In genomic region chr2:144281417-144281816, GRCm38 (mm10) we compare ENCODE assay signal across 29 mouse cellular contexts. TPM values are rescaled to one million over a fixed set of nuclear protein-coding genes. Genes with fewer than 3 reads are reported as not detected.
DNase-seq lines count a peak whose midpoint lies in the region; ATAC-seq and TF ChIP-seq lines count a peak whose summit lies in the region.
"Had no signal": no experiment of that assay in that cellular context is flagged by ENCODE, and none has a peak within 500 bp of the region (broad histone marks: within the 10 kb centered on the region; RNA-seq: fewer than 3 reads in every experiment).

No protein-coding gene starts in this region.

- no peaks in the 10 kb centered on the region for H3K9me3 ChIP-seq in intestine, postnatal 0 days (ENCODE audit: control insufficient read depth)
- no peaks in the 10 kb centered on the region for H3K9me3 ChIP-seq in intestine, embryonic 15.5 days
- H3K9me3 ChIP-seq in neural tube, embryonic 12.5 days: no peaks in the 10 kb centered on the region
- H3K9me3 ChIP-seq: embryonic facial prominence, embryonic 10.5 days; embryonic facial prominence, embryonic 13.5 days; forebrain, embryonic 12.5 days; forebrain, embryonic 15.5 days; G1E; heart, embryonic 10.5 days; heart, embryonic 13.5 days had no signal

- no peak overlapping the region for H3ac ChIP-seq in myocyte (ENCODE audit: control insufficient read depth, insufficient read length)

- H3K9ac ChIP-seq in intestine, postnatal 0 days (ENCODE audit: low read depth, low read length): no peak overlapping the region
- H3K9ac ChIP-seq in intestine, embryonic 15.5 days: no peak overlapping the region
- no peak overlapping the region for H3K9ac ChIP-seq in neural tube, embryonic 12.5 days
- H3K9ac ChIP-seq: embryonic facial prominence, embryonic 13.5 days; forebrain, embryonic 12.5 days; forebrain, embryonic 15.5 days; heart, embryonic 13.5 days; hindbrain, embryonic 14.5 days had no signal

- H3K36me3 ChIP-seq in intestine, postnatal 0 days (ENCODE audit: control insufficient read depth, insufficient read depth): peaks cover 28% of the 10 kb centered on the region
- H3K36me3 ChIP-seq in intestine, embryonic 15.5 days: peaks cover 20% of the 10 kb centered on the region
- peaks cover 19% of the 10 kb centered on the region for H3K36me3 ChIP-seq in neural tube, embryonic 12.5 days
- peaks cover 3% of the 10 kb centered on the region for H3K36me3 ChIP-seq in myocyte (ENCODE audit: control insufficient read depth, insufficient read depth)

- 64% methylated on average over 3 of the region's 3 CpGs for WGBS in intestine, postnatal 0 days
- 69% methylated on average over 3 of the region's 3 CpGs for WGBS in intestine, embryonic 15.5 days
- 65% methylated on average over 3 of the region's 3 CpGs for WGBS in neural tube, embryonic 12.5 days

- no peak overlapping the region for H3K4me3 ChIP-seq in intestine, postnatal 0 days (ENCODE audit: low read depth, low read length)
- H3K4me3 ChIP-seq in intestine, embryonic 15.5 days (replicated peaks): no peak overlapping the region
- no peak overlapping the region for H3K4me3 ChIP-seq in neural tube, embryonic 12.5 days
- no peak overlapping the region for H3K4me3 ChIP-seq in myocyte
- H3K4me3 ChIP-seq: embryonic facial prominence, embryonic 10.5 days; embryonic facial prominence, embryonic 13.5 days; erythroblast, embryonic 14.5 days; forebrain, embryonic 12.5 days; forebrain, embryonic 15.5 days; heart, adult 2 months; heart, embryonic 10.5 days; heart, embryonic 13.5 days had no signal

- H3K27me3 ChIP-seq in intestine, postnatal 0 days (replicated peaks; ENCODE audit: control insufficient read depth, insufficient read depth, low read length): no peaks in the 10 kb centered on the region
- no peaks in the 10 kb centered on the region for H3K27me3 ChIP-seq in intestine, embryonic 15.5 days (replicated peaks)
- H3K27me3 ChIP-seq in neural tube, embryonic 12.5 days (replicated peaks): no peaks in the 10 kb centered on the region
- H3K27me3 ChIP-seq in myocyte (ENCODE audit: control insufficient read depth, insufficient read depth, insufficient read length): no peaks in the 10 kb centered on the region
- H3K27me3 ChIP-seq: CH12.LX; embryonic facial prominence, embryonic 13.5 days; forebrain, embryonic 12.5 days; forebrain, embryonic 15.5 days; heart, embryonic 13.5 days had no signal

- DNase-seq in neural tube, embryonic 10.5 days (ENCODE audit: extremely low spot score, low spot score): no peak
- DNase-seq in urinary bladder, postnatal 25 days (ENCODE audit: low spot score): no peak
- DNase-seq: adrenal gland, adult 8-10 months; adrenal gland, postnatal 25 days; cerebellum, adult 11-12 months; cerebellum, adult 8-10 months; cerebellum, postnatal 10 days; cerebellum, postnatal 36 days; embryo, embryonic 11 days; gastrocnemius, postnatal 25 days; heart, adult 2 months; heart, postnatal 14 days; heart, postnatal 4 days had no signal

- no peak for TF ChIP-seq POLR2A in myocyte (IDR thresholded peaks at IDR 0.05; ENCODE audit: insufficient read length, low read depth)

- TF ChIP-seq CTCF in intestine, postnatal 0 days (IDR thresholded peaks at IDR 0.05; ENCODE audit: low read depth): no peak

- no peak overlapping the region for H3K27ac ChIP-seq in intestine, postnatal 0 days (ENCODE audit: low read depth, low read length)
- no peak overlapping the region for H3K27ac ChIP-seq in intestine, embryonic 15.5 days
- no peak overlapping the region for H3K27ac ChIP-seq in neural tube, embryonic 12.5 days
- H3K27ac ChIP-seq: embryonic facial prominence, embryonic 10.5 days; embryonic facial prominence, embryonic 13.5 days; forebrain, embryonic 12.5 days; forebrain, embryonic 15.5 days; heart, adult 2 months; heart, embryonic 10.5 days; heart, embryonic 13.5 days; hindbrain, embryonic 14.5 days; hindbrain, postnatal 0 days had no signal

- no peaks in the 10 kb centered on the region for H3K4me1 ChIP-seq in intestine, postnatal 0 days (replicated peaks; ENCODE audit: control insufficient read depth, insufficient read depth, low read length)
- no peaks in the 10 kb centered on the region for H3K4me1 ChIP-seq in intestine, embryonic 15.5 days (replicated peaks)
- H3K4me1 ChIP-seq in neural tube, embryonic 12.5 days: no peaks in the 10 kb centered on the region
- H3K4me1 ChIP-seq: embryonic facial prominence, embryonic 13.5 days; forebrain, embryonic 12.5 days; forebrain, embryonic 15.5 days had no signal

- no peaks in the 10 kb centered on the region for H3K79me2 ChIP-seq in myocyte (ENCODE audit: control insufficient read depth, insufficient read depth)

- no peak overlapping the region for H3K4me2 ChIP-seq in intestine, postnatal 0 days (replicated peaks; ENCODE audit: low read depth)
- no peak overlapping the region for H3K4me2 ChIP-seq in intestine, embryonic 15.5 days (replicated peaks)
- no peak overlapping the region for H3K4me2 ChIP-seq in neural tube, embryonic 12.5 days (replicated peaks)
- no peak overlapping the region for H3K4me2 ChIP-seq in myocyte (ENCODE audit: low read depth)
- H3K4me2 ChIP-seq: embryonic facial prominence, embryonic 13.5 days; forebrain, embryonic 12.5 days; forebrain, embryonic 15.5 days; heart, embryonic 13.5 days; hindbrain, embryonic 14.5 days had no signal

- peak; percentile 3; the same call in 1 of the 2 replicates for ATAC-seq in intestine, postnatal 0 days
- ATAC-seq in intestine, embryonic 15.5 days: no peak
- ATAC-seq in neural tube, embryonic 12.5 days (ENCODE audit: low FRiP score, low read depth): peak; percentile 29; the same call in 1 of the 2 replicates
- ATAC-seq: forebrain, embryonic 15.5 days; hindbrain, postnatal 0 days; inflammation-experienced regulatory T-cells, adult 6 months had no signal

TF ChIP-seq in myocyte, 11 proteins besides CTCF, POLR2A, EP300 and RAD21:
- TF ChIP-seq USF1 (IDR thresholded peaks at IDR 0.05; ENCODE audit: low read depth) (peak; percentile 70), MAX (IDR thresholded peaks at IDR 0.05; ENCODE audit: low read depth) (no peak), SRF (IDR thresholded peaks at IDR 0.05; ENCODE audit: control insufficient read depth, insufficient read length, low read depth) (no peak)

RNA-seq across cellular contexts. Expression of gene Snx5, which starts 10.7 kb away (rescaled TPM):
- 116 and 123 TPM in 2 replicates for polyA plus RNA-seq in intestine, postnatal 0 days (2015; fragmentation: Nextera tagmentation; extraction: Ambion mirVana)
- polyA plus RNA-seq in intestine, embryonic 15.5 days (2015; fragmentation: Nextera tagmentation; extraction: Ambion mirVana): 131 and 140 TPM in 2 replicates
- polyA plus RNA-seq in neural tube, embryonic 12.5 days (2016; fragmentation: Nextera tagmentation; extraction: Ambion mirVana): 87.2 and 88.9 TPM in 2 replicates
- 65.2 TPM for polyA plus RNA-seq in myocyte (2012; fragmentation: generic; extraction: Trizol)

RNA-seq across cellular contexts. Expression of gene Mgme1, which starts 11.0 kb away (rescaled TPM):
- polyA plus RNA-seq in intestine, postnatal 0 days (2015; fragmentation: Nextera tagmentation; extraction: Ambion mirVana): 8.8 and 9.6 TPM in 2 replicates
- 22.7 and 23.3 TPM in 2 replicates for polyA plus RNA-seq in intestine, embryonic 15.5 days (2015; fragmentation: Nextera tagmentation; extraction: Ambion mirVana)
- polyA plus RNA-seq in neural tube, embryonic 12.5 days (2016; fragmentation: Nextera tagmentation; extraction: Ambion mirVana): 12.9 and 14.6 TPM in 2 replicates
- polyA plus RNA-seq in myocyte (2012; fragmentation: generic; extraction: Trizol): 3.7 TPM

RNA-seq across cellular contexts. Expression of gene Ovol2, which starts 50.5 kb away (rescaled TPM):
- polyA plus RNA-seq in intestine, postnatal 0 days (2015; fragmentation: Nextera tagmentation; extraction: Ambion mirVana): 7.5 and 7.9 TPM in 2 replicates
- polyA plus RNA-seq in intestine, embryonic 15.5 days (2015; fragmentation: Nextera tagmentation; extraction: Ambion mirVana): 1.1 and 1.9 TPM in 2 replicates
- polyA plus RNA-seq in neural tube, embryonic 12.5 days (2016; fragmentation: Nextera tagmentation; extraction: Ambion mirVana): 0.13 and 0.16 TPM in 2 replicates
- not detected for polyA plus RNA-seq in myocyte (2012; fragmentation: generic; extraction: Trizol)
- polyA plus RNA-seq: erythroblast, embryonic 14.5 days; forebrain, embryonic 15.5 days; G1E; hindbrain, embryonic 14.5 days; inflammation-experienced regulatory T-cells, adult 6 months had no signal
